Mouse (Mus musculus): ENCODE results near the gene Dlk1.
"Not testable (repeated sequence)": the region's sequence is repeated elsewhere in the genome, so short reads cannot be mapped to it uniquely, and the experiment has no call there.

Dlk1 gene

GRCm38 (mm10) chr12:109439974-109440373 is 12.6 kb upstream of the Dlk1 start:
- no peak for DNase-seq

DNA sequence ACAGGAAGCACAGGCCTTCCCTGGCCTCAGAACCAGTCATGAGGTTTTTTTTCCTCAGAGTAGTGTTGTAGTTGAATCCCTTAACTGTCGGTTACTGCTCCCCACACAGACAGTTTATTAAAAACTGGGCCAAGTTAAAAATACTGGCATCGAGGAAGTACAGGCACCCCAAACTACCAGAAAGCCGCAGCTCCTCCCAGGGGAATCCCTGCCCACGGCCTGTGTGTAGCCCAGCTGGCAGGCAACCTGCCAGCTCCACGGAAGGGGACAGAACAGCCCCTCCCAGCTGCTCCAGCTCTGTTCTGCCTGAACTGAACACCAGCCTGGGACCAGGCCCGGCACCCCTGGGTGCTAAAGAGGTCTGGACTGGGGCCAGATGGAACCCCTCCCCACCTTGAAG is 11.3 kb upstream of the Dlk1 start:
- no peak for DNase-seq

GRCm38 (mm10) chr12:109442115-109442514 is 10.5 kb upstream of the Dlk1 start:
- DNase-seq = no peak

DNA sequence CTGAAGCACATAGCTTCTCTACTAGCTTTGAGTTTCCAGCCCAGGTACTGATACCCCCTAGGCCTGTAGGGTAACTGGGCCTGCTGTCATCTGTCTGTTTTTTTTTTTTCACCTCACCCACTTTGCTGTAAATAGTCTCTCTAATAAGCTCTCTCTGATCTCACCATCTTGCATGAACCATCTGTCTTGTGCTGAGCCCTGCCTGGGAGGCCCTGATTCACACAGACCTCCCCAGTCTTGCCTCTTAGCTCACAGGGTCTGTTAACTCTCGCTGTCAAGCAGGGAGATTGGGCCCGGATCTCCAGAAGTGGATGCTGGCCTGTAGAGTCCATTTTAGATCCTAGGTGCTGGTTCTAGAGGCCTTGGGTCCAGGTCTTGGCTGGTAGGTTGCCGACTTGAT is 9.3 kb upstream of the Dlk1 start:
- no peak for DNase-seq

- DNase-seq = no peak
Observed at GRCm38 (mm10) chr12:109444999-109445398, 7.6 kb upstream of the Dlk1 start.

- DNase-seq = no peak
Observed at GRCm38 (mm10) chr12:109445499-109446235, 7.0 kb upstream of the Dlk1 start.

DNA sequence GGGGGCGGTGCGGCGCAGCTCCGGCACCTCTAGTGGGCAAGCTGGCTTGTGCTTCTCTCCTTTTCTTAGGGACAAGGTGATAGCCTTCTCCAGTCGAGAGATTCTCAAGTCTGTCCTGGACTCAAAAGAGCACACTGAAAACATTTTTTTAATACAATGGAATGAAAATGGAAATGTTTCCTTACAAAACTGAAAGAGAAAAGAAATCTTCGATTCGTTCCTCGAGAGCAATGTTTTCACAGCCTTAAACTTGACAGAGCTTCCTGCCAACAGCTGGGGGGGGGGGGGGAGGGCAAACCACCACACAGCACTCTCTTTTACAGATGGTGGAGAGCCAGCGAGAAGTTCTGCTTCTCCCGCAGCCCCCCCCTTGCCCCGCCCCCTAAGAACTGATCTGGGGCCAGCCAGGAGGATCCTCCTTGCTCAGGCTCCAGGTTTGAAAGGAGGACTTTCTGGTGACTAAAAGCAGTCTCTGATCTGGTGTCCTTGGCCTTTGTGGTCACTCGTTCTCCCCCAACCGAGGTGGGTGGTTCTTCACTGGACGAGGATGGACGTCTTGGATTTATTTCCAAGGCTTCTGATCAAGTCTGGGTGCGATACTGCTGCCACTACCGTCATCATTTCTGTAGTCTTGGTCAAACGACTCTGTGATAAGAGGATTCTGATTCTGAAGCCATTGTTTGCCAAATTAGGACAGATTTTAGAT is 6.2 kb upstream of the Dlk1 start:
- no peak for DNase-seq

- DNase-seq = no peak
Observed at GRCm38 (mm10) chr12:109449421-109450411, 2.9 kb upstream of the Dlk1 start.

DNA sequence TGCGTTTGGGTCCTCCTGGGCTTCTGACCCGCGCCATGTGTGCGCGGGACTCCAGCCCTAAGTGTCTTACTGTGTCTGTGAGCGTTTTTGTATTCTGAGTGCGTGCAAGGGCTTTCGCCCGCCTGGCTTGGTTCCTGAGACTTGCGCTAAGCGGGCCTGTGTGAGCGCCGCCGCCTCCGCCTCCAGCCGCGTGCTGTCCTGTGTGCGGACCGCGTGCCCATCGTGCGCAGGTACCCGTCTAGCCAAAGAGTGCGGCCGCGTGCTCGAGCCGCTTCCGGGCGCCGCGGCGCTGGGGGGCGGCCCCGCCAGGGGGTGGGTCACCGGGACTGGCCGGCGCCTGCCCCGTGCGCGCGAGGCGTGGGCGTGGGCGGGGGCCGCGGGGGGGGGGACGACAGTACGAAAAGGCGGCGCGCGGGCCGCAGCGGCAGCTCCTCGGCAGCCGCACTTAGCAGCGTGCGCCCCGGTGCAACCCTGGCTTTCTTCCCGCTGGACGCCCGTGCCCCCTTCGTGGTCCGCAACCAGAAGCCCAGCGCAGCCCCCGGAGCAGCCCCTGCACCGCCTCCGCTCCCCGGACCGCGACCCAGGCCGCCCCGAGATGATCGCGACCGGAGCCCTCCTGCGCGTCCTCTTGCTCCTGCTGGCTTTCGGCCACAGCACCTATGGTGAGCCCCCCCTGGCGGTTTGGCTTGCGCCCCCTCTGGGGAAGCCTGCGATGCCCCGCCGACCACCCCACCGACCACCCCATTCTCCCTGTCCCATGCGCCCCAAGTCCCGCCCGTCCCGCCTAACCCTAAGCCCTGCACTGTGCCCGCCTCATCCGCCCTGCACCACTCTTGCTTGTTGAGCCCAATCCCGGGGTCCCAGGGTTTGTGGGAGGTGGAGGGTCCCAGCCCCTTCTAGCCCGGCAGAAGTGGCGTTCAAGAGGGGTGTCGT is 708 bp downstream of the Dlk1 start:
- no peak for DNase-seq

GRCm38 (mm10) chr12:109454137-109454536 is 1.5 kb downstream of the Dlk1 start:
- no peak for DNase-seq

- DNase-seq = no peak
Observed at GRCm38 (mm10) chr12:109456531-109457202, 4.0 kb downstream of the Dlk1 start.

- no peak for DNase-seq
Observed at GRCm38 (mm10) chr12:109457836-109458235, 5.2 kb downstream of the Dlk1 start.

- DNase-seq = no peak
Observed at GRCm38 (mm10) chr12:109458896-109459295, 6.3 kb downstream of the Dlk1 start.

DNA sequence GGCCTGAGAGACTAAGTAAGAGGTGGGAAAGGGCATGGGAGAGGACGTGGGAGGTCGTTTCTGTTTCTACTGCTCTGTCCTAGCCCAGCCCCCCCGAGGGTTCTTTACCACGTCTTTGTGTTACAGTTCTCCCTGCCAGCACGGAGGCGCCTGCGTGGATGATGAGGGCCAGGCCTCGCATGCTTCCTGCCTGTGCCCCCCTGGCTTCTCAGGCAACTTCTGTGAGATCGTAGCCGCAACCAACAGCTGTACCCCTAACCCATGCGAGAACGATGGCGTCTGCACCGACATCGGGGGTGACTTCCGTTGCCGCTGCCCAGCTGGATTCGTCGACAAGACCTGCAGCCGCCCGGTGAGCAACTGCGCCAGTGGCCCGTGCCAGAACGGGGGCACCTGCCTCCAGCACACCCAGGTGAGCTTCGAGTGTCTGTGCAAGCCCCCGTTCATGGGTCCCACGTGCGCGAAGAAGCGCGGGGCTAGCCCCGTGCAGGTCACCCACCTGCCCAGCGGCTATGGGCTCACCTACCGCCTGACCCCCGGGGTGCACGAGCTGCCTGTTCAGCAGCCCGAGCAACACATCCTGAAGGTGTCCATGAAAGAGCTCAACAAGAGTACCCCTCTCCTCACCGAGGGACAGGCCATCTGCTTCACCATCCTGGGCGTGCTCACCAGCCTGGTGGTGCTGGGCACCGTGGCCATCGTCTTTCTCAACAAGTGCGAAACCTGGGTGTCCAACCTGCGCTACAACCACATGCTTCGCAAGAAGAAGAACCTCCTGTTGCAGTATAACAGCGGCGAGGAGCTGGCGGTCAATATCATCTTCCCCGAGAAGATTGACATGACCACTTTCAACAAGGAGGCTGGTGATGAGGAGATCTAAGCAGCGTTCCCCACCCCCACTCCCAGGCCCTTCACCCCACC is 7.1 kb downstream of the Dlk1 start:
- DNase-seq = peak; percentile 66

DNA sequence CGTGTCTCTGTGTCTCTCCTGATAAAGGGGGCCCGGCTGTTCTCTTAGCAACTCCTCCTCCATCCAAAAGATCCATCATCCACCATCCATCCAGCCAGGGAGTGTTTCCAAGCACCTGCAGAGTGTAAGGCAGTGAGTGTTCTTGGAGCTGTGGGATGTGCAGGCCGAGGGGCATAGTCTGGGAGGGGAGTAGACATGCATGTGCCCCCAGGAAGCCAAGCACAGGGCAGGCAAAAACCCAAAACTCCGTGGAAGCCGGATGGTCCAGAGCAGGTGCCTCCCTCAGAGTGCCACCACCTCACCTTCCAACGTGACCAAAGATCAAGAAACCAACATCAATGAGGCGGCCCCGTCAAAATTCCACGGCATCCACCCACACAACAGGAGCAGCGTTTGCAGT is 10.0 kb downstream of the Dlk1 start:
- no peak for DNase-seq

GRCm38 (mm10) chr12:109467417-109467816 is 14.8 kb downstream of the Dlk1 start:
- DNase-seq = not testable (repeated sequence)

GRCm38 (mm10) chr12:109469793-109470192 is 17.2 kb downstream of the Dlk1 start:
- no peak for DNase-seq

GRCm38 (mm10) chr12:109472627-109473026 is 20.0 kb downstream of the Dlk1 start:
- DNase-seq = no peak

GRCm38 (mm10) chr12:109473575-109473976 is 21.0 kb downstream of the Dlk1 start:
- no peak for DNase-seq

- DNase-seq = no peak
Observed at GRCm38 (mm10) chr12:109474187-109474606, 21.6 kb downstream of the Dlk1 start.

Data from thymus, postnatal 14 days (tissue).